Mouse (Mus musculus): Measurements from ENCODE around the gene Fndc5. TPM values are rescaled to one million over a fixed set of nuclear protein-coding genes. Genes with fewer than 3 reads are reported as not detected.

Fndc5 gene
- polyA plus RNA-seq, 1 experiment from 2014 or later, result 5.9 TPM

DNA sequence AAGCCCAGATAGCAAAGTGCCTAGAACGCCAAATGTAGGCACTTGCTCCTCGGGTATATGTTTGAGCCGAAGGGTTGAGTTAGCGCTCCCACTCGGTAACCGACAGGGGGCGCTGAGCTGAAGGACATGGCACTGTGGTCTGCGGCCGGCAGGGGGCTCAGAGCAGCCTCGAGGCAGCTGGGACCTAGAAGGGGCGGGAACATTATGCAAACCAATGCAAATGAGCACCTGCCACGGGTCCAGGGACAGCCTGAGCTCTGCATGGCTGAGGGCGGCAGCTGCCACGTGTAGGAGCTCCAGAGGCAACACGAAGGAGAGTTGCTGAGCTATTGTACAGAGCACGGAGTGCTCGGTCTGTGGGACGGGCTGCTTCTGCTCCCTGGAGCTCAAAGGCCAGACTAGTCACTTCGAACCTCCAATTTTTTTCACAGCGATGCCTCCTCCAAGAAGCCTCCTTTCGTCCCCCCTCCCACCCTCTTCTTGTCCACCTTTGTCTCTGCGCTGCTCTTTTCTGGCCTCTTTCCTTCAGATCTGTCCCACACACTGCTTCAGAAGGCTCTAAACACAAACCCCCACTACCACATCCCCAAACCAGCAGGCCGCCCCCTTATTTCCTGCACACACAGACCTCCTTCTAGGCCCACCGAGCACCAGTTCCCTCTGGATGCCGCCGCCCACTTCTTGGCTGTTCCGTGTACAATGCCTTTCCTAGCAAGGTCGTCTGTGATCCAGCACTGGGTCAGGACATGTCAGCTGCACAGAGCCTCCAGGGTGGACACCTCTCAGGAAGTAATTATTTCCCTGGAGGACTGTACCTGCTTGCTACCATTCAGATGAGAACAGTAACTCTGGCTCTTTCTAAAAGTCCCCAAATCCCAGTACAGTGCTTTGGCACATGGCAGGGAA is 23.5 kb upstream of the Fndc5 start:
- Histone ChIP-seq H3K27ac (no peak overlapping the region), H3K27me3 (ENCODE audit: insufficient read depth, low read length) (no peaks in the 10 kb centered on the region), H3K9me3 (replicated peaks; ENCODE audit: low read length) (no peaks in the 10 kb centered on the region), H3K4me1 (replicated peaks; ENCODE audit: insufficient read depth, low read length) (peaks cover 6% of the 10 kb centered on the region; the same call in 1 of the 2 replicates), H3K9ac (ENCODE audit: low read depth, low read length) (no peak overlapping the region), H3K36me3 (ENCODE audit: insufficient read depth, low read length) (no peaks in the 10 kb centered on the region), H3K4me3 (replicated peaks; ENCODE audit: low read depth, low read length) (no peak overlapping the region), H3K4me2 (ENCODE audit: low read length) (no peak overlapping the region)
- TF ChIP-seq CTCF (IDR thresholded peaks at IDR 0.05; ENCODE audit: low read depth), result peak; percentile 99
- ATAC-seq (replicated peaks; ENCODE audit: low FRiP score, low read depth) (peak; percentile 75), DNase-seq (ENCODE audit: low spot score) (peak; percentile 92)
- 30% methylated on average over 28 of the region's 28 CpGs for WGBS

- WGBS, result 91% methylated on average over 8 of the region's 8 CpGs
- no peak for TF ChIP-seq CTCF (IDR thresholded peaks at IDR 0.05; ENCODE audit: low read depth)
- H3K4me1 ChIP-seq (replicated peaks; ENCODE audit: insufficient read depth, low read length), result peaks cover 6% of the 10 kb centered on the region; the same call in 1 of the 2 replicates
Measured at GRCm38 (mm10) chr4:129116703-129117102, 20.1 kb upstream of the Fndc5 start.

DNA sequence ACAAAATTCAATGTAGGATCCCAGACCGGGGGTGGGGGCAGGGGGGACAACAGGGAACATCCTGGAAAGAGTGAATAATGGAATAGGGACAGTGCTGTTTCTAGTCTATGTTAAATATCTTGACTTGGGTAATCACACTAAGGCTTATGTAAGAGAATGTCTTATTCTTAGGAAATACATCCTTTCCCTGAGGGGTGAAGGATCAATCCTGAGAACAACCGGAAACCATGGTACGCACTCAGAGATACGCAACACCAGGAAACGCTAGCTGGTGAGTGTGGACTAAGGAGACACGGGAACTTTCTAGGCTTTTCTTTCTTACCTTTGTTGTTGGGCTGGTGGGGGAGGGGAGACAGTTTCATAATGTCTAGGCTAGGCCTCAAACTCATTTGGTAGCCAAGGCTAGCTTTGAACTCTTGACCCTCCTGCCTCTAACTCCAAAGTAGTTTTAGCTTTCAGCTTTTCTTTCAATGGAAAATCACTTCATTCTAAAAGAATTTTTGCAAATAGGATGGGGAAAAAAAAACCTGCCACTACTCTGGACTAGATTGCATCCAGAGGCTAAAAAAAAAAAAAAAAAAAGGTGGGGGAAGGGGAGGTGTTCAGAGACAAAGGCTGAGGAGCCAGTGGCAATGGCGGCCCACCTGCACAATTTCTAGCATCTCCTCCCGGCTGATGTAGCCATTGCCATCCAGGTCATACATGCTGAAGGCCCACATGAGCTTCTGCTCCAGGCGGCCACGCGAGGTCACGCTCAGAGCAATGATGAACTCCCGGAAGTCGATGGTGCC is 18.9 kb upstream of the Fndc5 start:
- ATAC-seq (replicated peaks; ENCODE audit: low FRiP score, low read depth), result no peak
- H3K27me3 ChIP-seq (ENCODE audit: insufficient read depth, low read length), result peaks cover 4% of the 10 kb centered on the region; the same call in 1 of the 2 replicates

More at GRCm38 (mm10) chr4:129116703-129117102, 20.1 kb upstream of the Fndc5 start:
- Histone ChIP-seq H3K4me2 (ENCODE audit: low read length) (no peak overlapping the region), H3K27ac (no peak overlapping the region), H3K36me3 (ENCODE audit: insufficient read depth, low read length) (no peaks in the 10 kb centered on the region), H3K27me3 (ENCODE audit: insufficient read depth, low read length) (0 out of 2 replicates have a peak, but pooled peaks cover 4% of the 10 kb centered on the region), H3K4me3 (replicated peaks; ENCODE audit: low read depth, low read length) (no peak overlapping the region), H3K9me3 (replicated peaks; ENCODE audit: low read length) (no peaks in the 10 kb centered on the region), H3K9ac (ENCODE audit: low read depth, low read length) (no peak overlapping the region)
- DNase-seq (ENCODE audit: low spot score), result no peak
- ATAC-seq (replicated peaks; ENCODE audit: low FRiP score, low read depth), result no peak

GRCm38 (mm10) chr4:129119708-129120107 is 17.1 kb upstream of the Fndc5 start:
- Histone ChIP-seq H3K4me3 (replicated peaks; ENCODE audit: low read depth, low read length) (no peak overlapping the region), H3K9ac (ENCODE audit: low read depth, low read length) (no peak overlapping the region), H3K27ac (no peak overlapping the region), H3K9me3 (replicated peaks; ENCODE audit: low read length) (no peaks in the 10 kb centered on the region), H3K36me3 (ENCODE audit: insufficient read depth, low read length) (no peaks in the 10 kb centered on the region), H3K4me2 (ENCODE audit: low read length) (no peak overlapping the region), H3K4me1 (replicated peaks; ENCODE audit: insufficient read depth, low read length) (no peaks in the 10 kb centered on the region; the same call in 1 of the 2 replicates), H3K27me3 (ENCODE audit: insufficient read depth, low read length) (peaks cover 7% of the 10 kb centered on the region)
- TF ChIP-seq CTCF (IDR thresholded peaks at IDR 0.05; ENCODE audit: low read depth), result no peak
- WGBS, result 73% methylated on average over 10 of the region's 10 CpGs
- ATAC-seq (replicated peaks; ENCODE audit: low FRiP score, low read depth) (no peak), DNase-seq (ENCODE audit: low spot score) (no peak)

More for the DNA sequence above, 18.9 kb upstream of the Fndc5 start:
- H3K27ac ChIP-seq, result no peak overlapping the region
- DNase-seq (ENCODE audit: low spot score), result no peak
- no peak overlapping the region for H3K9ac ChIP-seq (ENCODE audit: low read depth, low read length)
- no peaks in the 10 kb centered on the region for H3K36me3 ChIP-seq (ENCODE audit: insufficient read depth, low read length)
- TF ChIP-seq CTCF (IDR thresholded peaks at IDR 0.05; ENCODE audit: low read depth), result no peak
- no peaks in the 10 kb centered on the region; the same call in 1 of the 2 replicates for H3K4me1 ChIP-seq (replicated peaks; ENCODE audit: insufficient read depth, low read length)
- WGBS, result 82% methylated on average over 14 of the region's 14 CpGs
- no peak overlapping the region for H3K4me3 ChIP-seq (replicated peaks; ENCODE audit: low read depth, low read length)
- H3K4me2 ChIP-seq (ENCODE audit: low read length), result no peak overlapping the region
- no peaks in the 10 kb centered on the region for H3K9me3 ChIP-seq (replicated peaks; ENCODE audit: low read length)

DNA sequence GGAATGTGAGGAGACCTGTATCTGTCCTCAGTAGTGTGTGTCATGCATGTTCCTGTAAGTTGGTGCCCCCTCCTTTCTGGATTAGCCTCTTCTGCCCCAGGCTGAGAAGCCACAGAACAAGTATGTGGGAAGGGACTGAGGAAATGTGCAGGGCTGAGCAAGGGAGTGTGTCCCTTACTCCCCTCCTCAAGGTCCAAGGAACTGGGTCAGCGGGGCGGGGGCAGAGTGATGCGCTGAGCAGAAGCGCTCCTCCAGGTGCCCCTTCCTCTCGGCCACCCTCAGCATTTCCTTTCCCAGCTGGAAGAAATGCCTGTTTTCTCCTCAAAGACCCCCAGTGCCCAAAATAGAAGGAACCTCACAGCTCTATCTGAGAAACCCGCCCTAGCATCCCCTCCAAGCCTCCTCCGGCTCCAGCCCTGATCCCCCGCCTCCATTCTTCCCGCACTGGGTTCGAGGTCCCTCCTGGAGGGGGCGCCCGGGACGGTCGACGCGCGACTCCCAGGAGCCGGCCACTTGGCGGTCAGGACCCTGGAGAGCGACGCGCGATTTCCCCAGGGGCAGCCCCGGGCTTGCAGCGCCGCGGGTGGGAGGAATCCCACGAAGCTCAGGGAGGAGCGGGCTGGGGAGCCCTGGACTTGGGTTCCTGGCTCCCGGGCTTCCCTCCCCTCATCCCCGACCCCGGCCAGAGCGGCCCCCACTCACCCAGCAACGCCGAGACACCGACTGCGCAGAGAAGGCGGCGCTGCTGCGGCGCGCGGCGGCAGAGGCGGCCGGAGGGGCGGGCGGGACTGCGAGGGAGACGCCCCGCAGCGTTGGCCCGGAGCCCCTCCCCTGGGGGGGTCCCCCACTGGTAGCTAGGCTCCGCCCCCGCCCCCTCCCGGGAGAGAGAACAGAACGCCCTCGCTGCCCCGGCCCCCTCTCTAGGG is 16.0 kb upstream of the Fndc5 start:
- DNase-seq (ENCODE audit: low spot score), result peak; percentile 79
- peaks cover 7% of the 10 kb centered on the region for H3K27me3 ChIP-seq (ENCODE audit: insufficient read depth, low read length)

More for the DNA sequence above, 16.0 kb upstream of the Fndc5 start:
- peak overlapping the region; percentile 75 for H3K4me2 ChIP-seq (ENCODE audit: low read length)
- under 1% methylated on average over 44 of the region's 59 CpGs for WGBS
- ATAC-seq (replicated peaks; ENCODE audit: low FRiP score, low read depth), result peak; percentile 61
- H3K27ac ChIP-seq, result no peak overlapping the region
- H3K4me3 ChIP-seq (replicated peaks; ENCODE audit: low read depth, low read length), result peak overlapping the region; percentile 34
- H3K9ac ChIP-seq (ENCODE audit: low read depth, low read length), result no peak overlapping the region
- no peaks in the 10 kb centered on the region for H3K9me3 ChIP-seq (replicated peaks; ENCODE audit: low read length)
- H3K4me1 ChIP-seq (replicated peaks; ENCODE audit: insufficient read depth, low read length), result peaks cover 6% of the 10 kb centered on the region; the same call in 1 of the 2 replicates
- no peaks in the 10 kb centered on the region for H3K36me3 ChIP-seq (ENCODE audit: insufficient read depth, low read length)
- TF ChIP-seq CTCF (IDR thresholded peaks at IDR 0.05; ENCODE audit: low read depth), result peak; percentile 59

All from kidney, postnatal 0 days (tissue).